Mouse (Mus musculus) brain, embryonic 14.5 days (tissue): Measurements from ENCODE around the gene Anxa8.

Experiments used
- CTCF ChIP-seq: fragments of 200-500 bp; IDR thresholded peaks from 2 replicates; pipeline ENCODE4 v1.5.1; 2012; ENCODE audit warnings: inconsistent platforms, mild to moderate bottlenecking, moderate library complexity, borderline replicate concordance; ENCODE audit not compliant: insufficient read depth, insufficient read length; ENCODE audit errors: extremely low read depth
- POLR2A ChIP-seq: fragments of 200-500 bp; IDR thresholded peaks from 2 replicates; pipeline ENCODE4 v1.6.1; 2012; ENCODE audit warnings: mild to moderate bottlenecking, inconsistent platforms, borderline replicate concordance; ENCODE audit not compliant: poor library complexity, insufficient read depth, insufficient read length, severe bottlenecking; ENCODE audit errors: extremely low read depth

- no peak for TF ChIP-seq POLR2A
- TF ChIP-seq CTCF: no peak
These were observed 10.4 kb upstream of the Anxa8 start for GRCm38 (mm10) chr14:34075346-34075745.
